Mouse (Mus musculus) neural tube, embryonic 11.5 days (tissue): ENCODE results near the gene Mier2. TPM values are rescaled to one million over a fixed set of nuclear protein-coding genes. Genes with fewer than 3 reads are reported as not detected.

ENCODE experiments used
- ATAC-seq: fragments of 200-750 bp; cut with Nextera tagmentation; 2 replicates; pipeline ENCODE4 v1.8.0; 2017; ENCODE audit warnings: moderate number of reproducible peaks, mild to moderate bottlenecking, moderate TSS enrichment, moderate library complexity; ENCODE audit not compliant: insufficient read depth, low FRiP score, low TSS enrichment
- DNase-seq: peaks from one replicate; pipeline ENCODE4 v3.0.0-alpha.2; 2015; ENCODE audit warnings: low spot score
- H3K27ac ChIP-seq: fragments of 300-500 bp; sonication (generic); 2 replicates; pipeline ENCODE4 v1.5.1; 2014; ENCODE audit warnings: low read depth, mild to moderate bottlenecking, low read length
- H3K27me3 ChIP-seq: fragments of 300-500 bp; sonication (generic); 2 replicates; pipeline ENCODE4 v1.6.1; 2014; ENCODE audit warnings: mild to moderate bottlenecking, low read length, mixed read lengths; ENCODE audit not compliant: control insufficient read depth, insufficient read depth
- H3K36me3 ChIP-seq: fragments of 300-500 bp; sonication (generic); 2 replicates; pipeline ENCODE4 v1.6.1; 2014; ENCODE audit warnings: mild to moderate bottlenecking, low read length, moderate library complexity, mixed read lengths; ENCODE audit not compliant: control insufficient read depth, insufficient read depth
- H3K4me1 ChIP-seq: fragments of 300-500 bp; sonication (generic); 2 replicates; pipeline ENCODE4 v1.6.1; 2014; ENCODE audit warnings: low read length, mixed read lengths; ENCODE audit not compliant: control insufficient read depth, insufficient read depth
- H3K4me2 ChIP-seq: fragments of 300-500 bp; sonication (generic); 2 replicates; pipeline ENCODE4 v1.6.1; 2014; ENCODE audit warnings: low read depth, mild to moderate bottlenecking, moderate library complexity
- H3K4me3 ChIP-seq: fragments of 300-500 bp; sonication (generic); 2 replicates; pipeline ENCODE4 v1.5.1; 2014; ENCODE audit warnings: low read depth, low read length
- H3K9ac ChIP-seq: fragments of 300-500 bp; sonication (generic); 2 replicates; pipeline ENCODE4 v1.6.1; 2014; ENCODE audit warnings: mild to moderate bottlenecking, low read length
- H3K9me3 ChIP-seq: fragments of 300-500 bp; sonication (generic); 2 replicates; pipeline ENCODE4 v1.6.1; 2016; ENCODE audit warnings: low read length; ENCODE audit not compliant: control insufficient read depth
- whole genome bisulfite sequencing: fragments of 180-500 bp; shearing (Covaris S2); extraction: QIAGEN DNeasy Blood & Tissue Kit; methylation state at CpG from one replicate; pipeline ENCODE4 v1.1.7; 2014; 5-methylcytosine and 5-hydroxymethylcytosine counted together
- polyA plus RNA-seq: library from polyadenylated mRNA; unstranded; fragments of >200 nt; fragmentation: Nextera tagmentation; extraction: Ambion mirVana; gene quantifications from 2 replicates; pipeline ENCODE4 v1.2.1, GENCODE M21; 2014

Gene Mier2
- polyA plus RNA-seq, 1 experiment from 2014 or later, result 58.2 TPM

- Histone ChIP-seq H3K9ac (no peak overlapping the region), H3K9me3 (no peaks in the 10 kb centered on the region), H3K4me3 (no peak overlapping the region), H3K4me1 (no peaks in the 10 kb centered on the region), H3K27ac (no peak overlapping the region), H3K4me2 (no peak overlapping the region), H3K27me3 (no peaks in the 10 kb centered on the region), H3K36me3 (peaks cover 36% of the 10 kb centered on the region)
- ATAC-seq (no peak), DNase-seq (no peak)
- WGBS, result 92% methylated on average over 11 of the region's 11 CpGs
Observed at GRCm38 (mm10) chr10:79540746-79541145, 14.3 kb downstream of the Mier2 start.

DNA sequence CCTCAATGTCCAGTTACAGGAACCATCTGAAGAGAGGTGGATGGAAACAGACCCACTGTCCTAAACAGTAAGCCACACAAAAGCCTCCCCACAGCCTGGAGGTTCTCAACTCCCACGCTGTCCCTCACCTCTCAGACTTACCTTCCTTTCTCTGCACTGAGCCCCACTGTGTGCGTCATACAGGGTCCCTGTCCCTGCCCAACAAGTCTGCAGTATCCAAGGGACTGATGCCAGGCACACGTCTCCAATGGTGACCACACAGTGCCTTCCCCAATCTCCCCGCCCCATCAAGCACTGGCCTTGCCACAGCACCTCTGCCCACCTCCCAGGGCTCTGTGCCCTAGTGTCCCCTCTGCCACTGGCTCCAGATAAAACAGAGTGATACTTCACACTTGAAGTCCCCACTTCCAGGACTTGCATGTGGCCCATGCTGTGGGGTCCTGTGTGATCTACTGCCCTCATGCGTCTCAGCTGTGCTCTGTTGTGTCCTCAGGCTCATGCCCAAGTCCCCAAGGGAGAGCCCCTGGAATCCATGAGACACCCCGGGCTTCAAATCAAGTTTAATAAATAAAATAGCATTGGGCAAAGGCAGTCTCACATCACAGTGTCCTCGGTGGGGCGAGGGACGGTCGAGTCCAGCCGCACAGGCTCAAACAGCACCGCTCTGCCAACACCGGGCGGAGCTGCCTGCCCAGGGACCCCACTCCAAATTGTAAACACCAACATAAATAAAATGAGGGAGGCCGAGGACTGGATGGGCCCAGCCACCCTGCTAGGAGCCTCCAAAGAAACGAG lies 15.1 kb downstream of the Mier2 start:
- H3K36me3 ChIP-seq, result peaks cover 31% of the 10 kb centered on the region
- H3K9me3 ChIP-seq, result no peaks in the 10 kb centered on the region
- no peak for ATAC-seq
- no peak overlapping the region for H3K9ac ChIP-seq
- WGBS, result 97% methylated on average over 16 of the region's 16 CpGs
- no peaks in the 10 kb centered on the region for H3K4me1 ChIP-seq
- no peak overlapping the region for H3K4me3 ChIP-seq
- no peaks in the 10 kb centered on the region for H3K27me3 ChIP-seq
- no peak for DNase-seq
- H3K4me2 ChIP-seq, result no peak overlapping the region
- no peak overlapping the region for H3K27ac ChIP-seq

GRCm38 (mm10) chr10:79538873-79539272 lies 16.1 kb downstream of the Mier2 start:
- 83% methylated on average over 4 of the region's 4 CpGs for WGBS
- DNase-seq (no peak), ATAC-seq (no peak)
- Histone ChIP-seq H3K4me2 (no peak overlapping the region), H3K36me3 (peaks cover 27% of the 10 kb centered on the region), H3K27ac (no peak overlapping the region), H3K9me3 (no peaks in the 10 kb centered on the region), H3K4me1 (no peaks in the 10 kb centered on the region), H3K9ac (no peak overlapping the region), H3K27me3 (no peaks in the 10 kb centered on the region), H3K4me3 (no peak overlapping the region)

GRCm38 (mm10) chr10:79538323-79538722 lies 16.7 kb downstream of the Mier2 start:
- Histone ChIP-seq H3K27ac (no peak overlapping the region), H3K4me2 (no peak overlapping the region), H3K4me1 (no peaks in the 10 kb centered on the region), H3K27me3 (no peaks in the 10 kb centered on the region), H3K9me3 (no peaks in the 10 kb centered on the region), H3K36me3 (peaks cover 24% of the 10 kb centered on the region), H3K9ac (no peak overlapping the region), H3K4me3 (no peak overlapping the region)
- ATAC-seq, result no peak
- WGBS, result 92% methylated on average over 3 of the region's 3 CpGs
- no peak for DNase-seq

DNA sequence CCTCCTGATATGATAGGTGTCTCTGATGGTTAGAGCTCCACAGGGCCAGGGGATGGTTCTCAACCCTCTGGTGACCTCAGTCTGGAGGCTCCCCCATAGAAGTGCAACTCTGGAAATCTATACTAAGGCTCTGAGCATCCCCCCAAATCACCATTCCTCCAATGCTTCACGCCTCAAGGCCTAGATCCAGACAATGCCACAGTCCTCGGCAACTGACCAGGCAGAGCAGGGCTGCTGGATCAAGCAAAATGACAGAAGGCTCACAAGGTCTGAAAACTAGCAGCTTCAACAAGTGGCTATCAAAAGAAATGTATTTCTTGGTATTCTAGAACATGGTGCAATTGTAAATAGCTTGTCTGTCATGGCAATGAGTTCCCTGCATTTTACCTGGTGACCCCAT lies 17.2 kb downstream of the Mier2 start:
- Histone ChIP-seq H3K9me3 (no peaks in the 10 kb centered on the region), H3K4me3 (no peak overlapping the region), H3K9ac (no peak overlapping the region), H3K27ac (no peak overlapping the region), H3K27me3 (no peaks in the 10 kb centered on the region), H3K4me1 (no peaks in the 10 kb centered on the region; the same call in 1 of the 2 replicates), H3K4me2 (no peak overlapping the region), H3K36me3 (peaks cover 22% of the 10 kb centered on the region)
- DNase-seq, result no peak
- no peak for ATAC-seq
- 91% methylated on average over 2 of the region's 2 CpGs for WGBS

DNA sequence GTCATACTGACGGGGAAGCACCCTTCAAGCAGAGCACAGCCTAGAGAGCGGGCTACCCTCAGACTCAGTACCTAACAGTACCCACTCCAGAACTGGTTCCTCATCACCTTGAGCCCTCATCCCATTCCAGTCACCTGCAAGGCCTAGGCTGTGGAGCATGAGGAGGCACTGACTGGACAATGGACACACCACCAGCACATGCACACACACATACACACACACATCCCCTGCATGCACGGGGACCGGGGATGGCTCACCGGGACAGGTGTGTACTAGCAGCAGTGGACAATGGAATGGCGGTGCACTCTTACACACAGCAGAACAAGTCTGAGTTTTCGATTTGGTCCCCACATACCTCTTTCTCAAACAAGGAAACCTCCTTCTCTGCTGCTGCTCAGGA lies 17.7 kb downstream of the Mier2 start:
- H3K4me2 ChIP-seq, result no peak overlapping the region
- ATAC-seq, result no peak
- no peaks in the 10 kb centered on the region; the same call in 1 of the 2 replicates for H3K4me1 ChIP-seq
- WGBS, result 95% methylated on average over 7 of the region's 7 CpGs
- no peak for DNase-seq
- no peaks in the 10 kb centered on the region for H3K27me3 ChIP-seq
- no peaks in the 10 kb centered on the region for H3K9me3 ChIP-seq
- H3K36me3 ChIP-seq, result peaks cover 17% of the 10 kb centered on the region
- no peak overlapping the region for H3K4me3 ChIP-seq
- H3K27ac ChIP-seq, result no peak overlapping the region
- H3K9ac ChIP-seq, result no peak overlapping the region

DNA sequence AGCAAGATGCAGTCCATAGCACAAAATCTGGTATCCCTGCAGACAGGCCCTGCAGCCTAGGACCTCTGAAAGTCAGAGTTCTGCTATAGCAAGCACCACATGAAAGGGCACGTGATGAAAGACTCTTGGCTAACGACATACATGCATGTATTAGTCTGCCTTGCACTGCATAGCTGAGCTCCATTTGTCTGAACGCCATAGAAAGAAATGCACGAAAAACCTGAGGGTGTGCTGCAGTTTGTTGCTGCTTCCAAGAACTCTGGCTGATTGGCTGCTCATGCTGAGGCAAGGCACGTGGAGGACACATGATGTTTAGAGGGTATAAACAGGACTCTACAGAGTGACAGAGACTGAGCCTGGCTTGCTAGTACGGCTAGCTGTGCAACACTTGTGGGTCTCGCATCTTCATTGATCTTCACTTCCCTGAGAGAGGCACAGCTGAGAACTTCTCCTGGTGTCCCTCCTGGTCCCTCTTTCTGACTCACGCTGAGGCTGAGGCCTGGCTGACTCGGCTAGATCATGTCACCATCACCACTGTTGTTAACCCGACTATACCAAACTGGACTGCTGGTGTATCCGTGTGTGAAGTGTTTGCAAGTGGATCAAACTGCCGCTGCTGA lies 18.4 kb downstream of the Mier2 start:
- ATAC-seq, result no peak
- Histone ChIP-seq H3K4me3 (no peak overlapping the region), H3K36me3 (peaks cover 16% of the 10 kb centered on the region), H3K9ac (no peak overlapping the region), H3K27me3 (no peaks in the 10 kb centered on the region), H3K27ac (no peak overlapping the region), H3K4me1 (no peaks in the 10 kb centered on the region; the same call in 1 of the 2 replicates), H3K9me3 (no peaks in the 10 kb centered on the region), H3K4me2 (no peak overlapping the region)
- DNase-seq, result no peak
- WGBS, result 73% methylated on average over 12 of the region's 12 CpGs

DNA sequence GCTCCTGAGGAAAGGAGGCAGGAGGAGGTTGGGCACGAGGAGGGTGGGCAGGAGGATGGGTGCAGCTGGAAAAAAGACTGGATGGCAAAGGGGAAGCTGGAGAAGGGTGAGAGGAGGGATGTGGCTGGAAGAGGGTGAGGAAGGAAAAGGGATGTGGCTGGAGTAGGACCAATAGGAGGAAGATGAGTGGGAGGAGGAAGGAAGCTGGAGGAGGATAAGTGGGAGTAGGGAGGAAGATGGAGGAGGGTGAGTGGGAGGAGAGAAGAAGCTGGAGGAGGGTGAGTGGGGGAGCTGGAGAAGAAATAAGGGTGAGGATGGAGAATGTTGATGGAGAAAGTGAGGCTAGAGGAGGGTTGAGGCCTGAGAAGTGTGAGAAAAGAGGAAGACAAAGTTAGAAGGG lies 19.6 kb downstream of the Mier2 start:
- Histone ChIP-seq H3K9me3 (no peaks in the 10 kb centered on the region), H3K27ac (no peak overlapping the region), H3K36me3 (peaks cover 8% of the 10 kb centered on the region; the same call in 1 of the 2 replicates), H3K4me3 (no peak overlapping the region), H3K9ac (no peak overlapping the region), H3K4me2 (no peak overlapping the region), H3K4me1 (no peaks in the 10 kb centered on the region; the same call in 1 of the 2 replicates), H3K27me3 (no peaks in the 10 kb centered on the region)
- DNase-seq (no peak), ATAC-seq (no peak)
- WGBS, result 63% methylated on average over 1 of the region's 1 CpGs

- no peak overlapping the region for H3K4me3 ChIP-seq
- WGBS, result 82% methylated on average over 2 of the region's 2 CpGs
- no peaks in the 10 kb centered on the region for H3K27me3 ChIP-seq
- H3K9me3 ChIP-seq, result no peaks in the 10 kb centered on the region
- ATAC-seq (peak; percentile 18; the same call in 1 of the 2 replicates), DNase-seq (no peak)
- H3K4me1 ChIP-seq, result no peaks in the 10 kb centered on the region; the same call in 1 of the 2 replicates
- no peak overlapping the region for H3K9ac ChIP-seq
- H3K4me2 ChIP-seq, result no peak overlapping the region
- no peak overlapping the region for H3K27ac ChIP-seq
- 0 out of 2 replicates have a peak, but pooled peaks cover 2% of the 10 kb centered on the region for H3K36me3 ChIP-seq
Observed at GRCm38 (mm10) chr10:79534426-79534825, 20.6 kb downstream of the Mier2 start.
